Mouse (Mus musculus): ENCODE measurements around the gene Adam23. TPM values are rescaled to one million over a fixed set of nuclear protein-coding genes. Genes with fewer than 3 reads are reported as not detected.
"Not testable (repeated sequence)": the region's sequence is repeated elsewhere in the genome, so short reads cannot be mapped to it uniquely, and the experiment has no call there.

The Adam23 gene
- polyA plus RNA-seq, 1 experiment from 2014 or later = 26.0 TPM

- H3K27me3 ChIP-seq (ENCODE audit: control insufficient read depth, insufficient read depth, low read length); H3K4me3 ChIP-seq (ENCODE audit: low read depth, low read length); H3K9ac ChIP-seq (replicated peaks; ENCODE audit: low read depth, low read length); H3K9me3 ChIP-seq (ENCODE audit: control insufficient read depth, low read length); H3K4me2 ChIP-seq (ENCODE audit: low read depth, low read length); H3K36me3 ChIP-seq (ENCODE audit: control insufficient read depth, insufficient read depth, low read length); H3K4me1 ChIP-seq (ENCODE audit: control insufficient read depth, insufficient read depth, low read length); H3K27ac ChIP-seq (ENCODE audit: low read depth, low read length); ATAC-seq (ENCODE audit: low read depth): not testable (repeated sequence)
Observed at GRCm38 (mm10) chr1:63630390-63630789, 184.7 kb downstream of the Adam23 start.

GRCm38 (mm10) chr1:63639921-63640320 is 194.2 kb downstream of the Adam23 start:
- no peak overlapping the region for H3K9ac ChIP-seq (replicated peaks; ENCODE audit: low read depth, low read length)

More at GRCm38 (mm10) chr1:63639921-63640320, 194.2 kb downstream of the Adam23 start:
- 78% methylated on average over 6 of the region's 6 CpGs for WGBS
- Histone ChIP-seq H3K27ac (ENCODE audit: low read depth, low read length) (no peak overlapping the region), H3K9me3 (ENCODE audit: control insufficient read depth, low read length) (no peaks in the 10 kb centered on the region), H3K4me3 (ENCODE audit: low read depth, low read length) (no peak overlapping the region), H3K4me2 (ENCODE audit: low read depth, low read length) (no peak overlapping the region), H3K27me3 (ENCODE audit: control insufficient read depth, insufficient read depth, low read length) (no peaks in the 10 kb centered on the region), H3K36me3 (ENCODE audit: control insufficient read depth, insufficient read depth, low read length) (no peaks in the 10 kb centered on the region), H3K4me1 (ENCODE audit: control insufficient read depth, insufficient read depth, low read length) (no peaks in the 10 kb centered on the region)
- no peak for ATAC-seq (ENCODE audit: low read depth)

Other genes starting within 250 kb of the Adam23 start
- 0.73 and 1.3 TPM in 2 replicates for gene Gpr1, start 231.3 kb upstream of the Adam23 start, polyA plus RNA-seq (2014; fragmentation: Nextera tagmentation; extraction: Ambion mirVana)
- 25.6 and 36.0 TPM in 2 replicates for gene Zdbf2, start 172.6 kb upstream of the Adam23 start, polyA plus RNA-seq (2014; fragmentation: Nextera tagmentation; extraction: Ambion mirVana)
- gene Gm39653, start 170.1 kb downstream of the Adam23 start, polyA plus RNA-seq (2014; fragmentation: Nextera tagmentation; extraction: Ambion mirVana) = 0.24 TPM in 1 of 2 replicates, not detected in the other
- 0.63 TPM in 1 of 2 replicates, not detected in the other for gene Dytn, start 241.0 kb downstream of the Adam23 start, polyA plus RNA-seq (2014; fragmentation: Nextera tagmentation; extraction: Ambion mirVana)